Mouse (Mus musculus) heart, postnatal 25 days (tissue): Measurements from ENCODE around the gene Pacsin2. TPM values are rescaled to one million over a fixed set of nuclear protein-coding genes. Genes with fewer than 3 reads are reported as not detected.

Experiments used
- DNase-seq: peaks from one replicate; pipeline ENCODE4 v3.0.0; 2022; ENCODE audit warnings: low spot score
- intact Hi-C: fragments of 180-260 bp; cut with DNase I; formaldehyde crosslinking; loops from one replicate; pipeline ENCODE4 v1.15.1; 2025
- total RNA-seq, 2 experiments: library from RNA; stranded (reverse); gene quantifications; 2 replicates each; pipeline ENCODE4 v1.2.3; 2021

Pacsin2 gene
- total RNA-seq, 2 experiments from 2014 or later = 179 to 215 TPM

DNA sequence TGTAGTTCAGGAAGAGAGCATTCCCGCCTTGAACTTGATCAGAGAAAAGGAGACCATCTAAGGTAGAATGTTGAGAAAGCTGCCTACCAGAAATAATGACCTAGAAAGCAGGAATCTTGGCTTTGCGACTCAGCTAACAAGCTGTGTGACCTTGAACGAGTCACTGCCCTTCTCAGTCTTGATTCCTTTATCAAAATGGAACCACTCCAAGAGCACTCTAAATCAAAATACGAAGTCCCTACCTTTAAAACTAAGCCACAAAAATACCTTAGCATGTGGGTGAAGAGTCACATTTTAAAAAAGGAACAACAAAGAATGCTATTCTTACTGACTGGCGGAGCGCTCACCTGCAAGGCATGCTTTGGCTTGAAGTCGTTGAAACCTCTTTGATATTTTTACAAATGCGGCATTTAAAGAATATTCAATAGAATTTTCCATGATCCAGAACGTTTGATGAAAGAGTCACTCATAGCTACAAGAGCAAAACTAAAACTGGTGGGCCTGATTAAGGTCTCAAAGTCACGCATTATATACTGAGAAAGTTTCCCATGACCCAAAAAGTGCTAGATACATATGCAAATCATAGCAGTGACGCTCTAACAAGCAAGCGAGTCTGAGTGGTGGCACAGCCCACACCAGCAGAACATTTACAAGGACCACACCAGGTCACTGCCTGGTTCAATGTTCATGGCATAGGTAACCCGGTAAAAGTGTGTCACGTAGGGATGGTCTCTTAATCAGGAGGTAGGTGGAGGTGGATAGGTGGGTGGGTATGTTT lies 33.2 kb downstream of the Pacsin2 start:
- intact Hi-C loops = no loop called here
- no peak for DNase-seq

DNA sequence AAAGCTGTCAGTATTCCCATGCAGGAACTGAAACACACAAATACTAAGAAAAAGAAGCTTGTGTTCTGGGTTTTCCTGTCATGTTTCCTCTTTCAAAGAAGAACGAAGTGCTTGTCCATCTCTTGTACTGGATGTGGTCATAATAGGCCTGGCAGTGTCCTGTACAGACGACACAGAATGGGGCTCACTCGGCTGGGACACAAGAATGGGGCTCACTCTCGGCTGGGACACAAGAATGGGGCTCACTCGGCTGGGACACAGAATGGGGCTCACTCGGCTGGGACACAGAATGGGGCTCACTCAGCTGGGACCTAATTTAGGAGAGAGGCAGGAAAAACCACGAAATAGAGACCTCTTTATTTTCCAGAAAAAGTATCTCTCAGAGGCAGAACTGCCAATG lies 34.0 kb downstream of the Pacsin2 start:
- intact Hi-C loops = no loop called here
- no peak for DNase-seq

DNA sequence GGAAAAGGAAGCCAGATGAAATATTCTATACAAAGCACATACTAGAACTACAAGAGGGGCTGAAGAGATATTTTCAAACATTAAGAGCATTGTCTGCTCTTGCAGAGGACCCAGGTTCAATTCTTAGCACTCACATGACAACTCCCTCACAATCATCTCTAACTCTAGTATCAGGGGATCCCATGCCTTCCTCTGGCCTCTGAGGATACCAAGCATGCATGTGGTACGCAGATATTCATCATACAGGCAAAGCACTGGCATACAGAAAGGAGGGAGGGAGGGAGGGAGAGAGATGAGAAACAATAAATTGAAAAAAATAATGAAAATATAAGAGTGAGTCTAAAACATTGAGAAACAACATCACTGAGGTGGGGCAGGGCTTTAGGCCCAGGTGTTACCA lies 35.8 kb downstream of the Pacsin2 start:
- intact Hi-C loops = no loop called here
- no peak for DNase-seq

DNA sequence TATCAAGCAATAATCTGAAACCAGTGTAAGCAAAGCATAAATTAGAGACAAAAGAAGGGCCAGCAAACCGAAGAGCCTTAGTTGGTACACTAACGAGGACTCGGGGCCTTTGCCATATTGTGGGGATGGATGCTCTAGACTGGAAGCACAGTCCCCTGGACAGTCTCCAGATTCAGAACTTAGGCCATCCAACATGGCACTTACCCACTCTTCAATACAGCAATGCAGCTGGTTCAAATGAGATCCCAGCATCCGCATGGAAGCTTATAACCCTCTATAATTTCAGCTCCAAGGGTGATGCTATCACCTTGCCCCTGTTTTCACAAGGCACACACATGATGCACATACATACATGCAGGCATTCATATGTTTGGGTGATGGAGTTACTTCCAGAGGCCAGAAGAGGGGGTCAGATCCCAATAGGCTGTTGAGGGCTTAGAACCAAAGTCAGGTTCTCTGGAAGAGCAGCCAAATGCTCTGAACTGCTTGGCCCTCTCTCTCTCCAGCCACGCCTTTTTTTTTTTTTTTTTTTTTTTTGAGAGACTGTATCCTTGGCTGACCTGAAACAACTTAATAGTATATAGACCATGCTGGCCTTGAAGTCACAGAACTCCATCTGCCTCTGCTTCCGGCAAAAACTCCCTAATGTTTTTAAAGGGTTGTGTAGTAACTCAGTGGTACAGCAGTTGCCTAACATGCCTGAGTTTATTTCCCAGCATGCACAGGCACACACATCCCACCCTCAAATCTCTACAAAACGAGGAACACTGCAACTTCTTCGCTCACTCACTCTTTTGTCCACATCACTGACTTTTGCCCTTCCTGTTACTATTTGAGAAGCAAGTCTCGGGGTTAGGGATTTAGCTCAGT lies 36.9 kb downstream of the Pacsin2 start:
- intact Hi-C loops = no loop called here
- DNase-seq = no peak

DNA sequence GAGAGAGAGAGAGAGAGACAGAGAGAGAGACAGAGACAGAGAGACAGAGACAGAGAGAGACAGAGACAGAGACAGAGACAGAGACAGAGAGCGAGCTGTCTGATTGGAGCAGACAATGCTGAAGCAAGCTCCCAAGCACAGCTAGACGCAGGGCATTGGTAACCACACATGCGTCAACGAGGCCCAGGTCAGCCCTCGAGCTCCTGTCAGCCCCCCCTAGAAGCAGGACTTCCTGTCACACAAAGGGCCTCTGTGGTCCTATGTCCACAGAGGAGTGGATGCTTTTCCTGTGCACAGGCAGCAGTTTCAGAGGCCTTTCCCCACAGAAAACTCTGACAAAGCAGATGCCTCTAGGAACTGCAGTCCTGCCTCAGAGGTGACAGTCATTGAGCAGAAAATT lies 38.6 kb downstream of the Pacsin2 start:
- intact Hi-C loops = no loop called here
- no peak for DNase-seq

DNA sequence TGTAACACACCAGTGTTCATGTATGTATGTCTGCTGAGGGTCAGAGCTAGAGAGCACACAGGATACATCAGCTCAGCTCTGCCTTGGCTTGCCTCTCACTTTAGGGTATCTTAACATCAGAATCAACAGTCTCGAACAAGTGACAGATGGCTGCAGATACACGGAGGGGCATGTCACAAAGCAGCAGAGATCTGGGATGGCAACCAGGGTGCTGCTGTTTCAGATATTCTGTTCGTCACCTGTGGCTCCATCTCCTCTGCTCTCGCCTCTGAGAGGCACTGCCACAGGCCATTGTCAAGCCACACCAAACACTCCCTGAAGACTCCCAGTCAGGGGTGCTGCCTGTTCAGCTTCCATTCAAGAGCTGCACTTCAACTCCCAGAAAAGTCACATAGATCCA lies 39.1 kb downstream of the Pacsin2 start:
- no peak for DNase-seq
- intact Hi-C loops = no loop called here

DNA sequence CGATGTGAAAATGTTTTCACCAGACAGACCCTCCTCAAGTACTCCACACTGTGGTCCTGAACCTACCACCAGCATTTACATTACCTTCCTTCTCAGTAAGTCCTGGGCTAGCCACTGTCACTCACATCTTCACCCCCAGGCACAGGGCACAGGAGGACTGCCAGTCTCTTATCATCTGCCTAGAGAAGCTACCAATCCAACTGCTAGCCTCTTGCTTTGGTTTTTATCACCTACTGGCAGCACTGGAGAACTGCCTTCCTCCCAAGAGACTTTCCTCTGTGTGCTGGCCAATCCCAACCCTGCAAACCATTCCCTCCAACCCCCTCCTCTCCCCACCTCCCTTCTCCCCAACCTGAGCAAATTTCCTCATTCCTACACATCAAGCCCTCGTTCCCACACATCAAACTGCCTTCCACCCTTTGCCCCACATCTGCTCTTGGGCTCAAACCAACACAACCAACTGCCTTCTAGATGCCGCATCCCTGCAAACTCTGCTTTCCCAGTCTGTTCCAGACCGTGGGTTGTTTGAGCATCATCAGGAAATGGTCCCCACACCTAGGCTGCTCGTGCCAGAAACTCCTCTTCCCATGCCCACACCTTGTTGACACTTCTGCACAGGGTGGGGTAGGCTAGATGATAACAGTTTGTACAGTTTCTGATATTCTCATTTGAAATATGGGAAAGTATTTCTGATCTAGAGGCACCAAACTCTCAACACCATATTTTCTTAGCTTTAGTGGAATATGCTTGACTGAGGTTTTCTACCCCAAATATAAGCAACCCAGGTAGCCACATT lies 40.6 kb downstream of the Pacsin2 start:
- no peak for DNase-seq
- intact Hi-C loops = no loop called here

DNA sequence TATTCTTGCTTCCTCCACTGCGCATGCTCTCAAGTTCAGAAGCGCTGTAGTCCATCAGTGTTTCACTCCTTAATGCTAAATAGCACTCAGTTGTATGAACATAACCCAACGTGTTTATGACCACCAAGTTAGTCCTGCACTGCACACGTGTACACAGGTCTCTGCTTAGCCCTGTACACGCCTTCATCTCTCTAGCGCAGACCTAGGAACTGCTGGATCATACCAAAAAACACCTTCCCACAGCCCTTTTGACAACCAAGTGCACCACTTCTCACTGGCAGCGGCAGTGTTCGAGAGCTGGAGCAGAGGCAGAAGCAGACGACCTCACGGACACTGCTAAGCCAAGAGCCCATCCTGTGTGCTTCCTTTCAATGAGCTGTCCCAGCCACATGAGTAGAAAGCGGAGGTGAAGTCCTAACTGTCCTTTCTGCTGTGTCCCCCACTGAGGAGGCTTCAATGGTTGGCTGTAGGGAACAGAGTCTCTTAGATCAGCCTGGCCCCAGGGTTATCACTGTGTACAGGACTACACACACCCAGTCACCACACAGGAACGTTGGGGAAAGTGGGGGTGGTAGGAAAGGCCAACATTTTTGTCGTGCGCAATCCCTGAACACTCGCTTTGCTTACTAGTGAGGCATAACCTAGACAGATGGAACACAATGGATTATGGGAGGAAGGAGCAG lies 42.0 kb downstream of the Pacsin2 start:
- no peak for DNase-seq
- intact Hi-C loops = no loop called here

DNA sequence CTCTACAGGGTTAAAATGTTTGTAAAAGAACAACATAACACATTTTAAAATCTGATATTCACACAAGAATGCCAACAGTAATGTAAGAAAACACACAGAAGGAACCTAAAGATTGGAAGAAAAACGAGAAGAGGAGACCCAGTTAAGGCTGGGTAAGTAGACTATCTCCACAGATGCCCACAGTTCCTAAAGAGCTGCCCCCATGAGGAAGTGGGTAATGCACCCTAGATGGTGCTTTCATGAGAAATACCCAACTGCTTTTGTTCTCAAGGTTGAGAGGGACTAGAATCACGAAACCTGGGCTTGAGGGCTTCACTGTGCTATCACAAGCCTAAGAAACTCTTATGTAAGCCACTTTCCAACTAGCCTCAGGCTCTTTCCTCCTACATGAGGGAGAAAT lies 44.8 kb downstream of the Pacsin2 start:
- intact Hi-C loops = no loop called here
- DNase-seq = no peak

DNA sequence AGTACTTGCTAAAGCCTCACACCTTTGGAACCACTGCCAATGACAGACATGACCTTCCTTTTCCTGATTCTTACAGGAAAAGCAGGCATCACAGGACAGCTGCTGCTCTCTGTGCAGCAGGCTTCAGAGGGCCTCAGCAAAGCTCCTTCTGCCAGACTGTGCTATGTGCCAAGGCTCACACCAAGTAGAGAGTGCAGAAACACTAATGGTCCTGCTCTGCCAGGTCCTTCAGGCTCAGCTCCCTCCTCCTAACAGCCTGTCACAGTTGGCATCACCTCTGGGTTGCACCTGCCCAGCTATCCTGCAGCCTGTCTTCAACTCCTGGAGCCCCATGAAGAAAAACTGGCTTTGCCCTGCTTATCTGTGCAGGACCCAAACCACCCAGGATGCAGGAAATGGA lies 45.7 kb downstream of the Pacsin2 start:
- DNase-seq = no peak
- intact Hi-C loops = no loop called here

DNA sequence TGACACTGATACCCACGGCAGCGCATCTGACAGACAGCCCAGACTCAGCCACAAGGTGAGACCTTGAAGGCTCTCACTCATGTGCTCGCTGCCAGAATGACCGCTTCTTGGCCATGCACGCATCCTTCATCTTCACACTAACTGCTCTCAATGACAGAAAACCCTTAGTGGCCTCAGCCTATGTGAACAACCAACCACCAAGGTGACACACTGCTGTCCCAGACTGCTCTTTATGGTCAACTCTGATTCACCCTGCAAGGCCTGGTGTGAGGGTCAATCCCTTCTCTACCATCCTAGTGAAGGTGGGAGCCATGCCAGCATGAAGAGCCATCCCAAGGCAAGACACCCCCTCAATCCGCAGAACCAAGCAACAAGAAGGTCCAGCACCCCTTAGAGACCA lies 46.5 kb downstream of the Pacsin2 start:
- intact Hi-C loops = no loop called here
- DNase-seq = no peak

DNA sequence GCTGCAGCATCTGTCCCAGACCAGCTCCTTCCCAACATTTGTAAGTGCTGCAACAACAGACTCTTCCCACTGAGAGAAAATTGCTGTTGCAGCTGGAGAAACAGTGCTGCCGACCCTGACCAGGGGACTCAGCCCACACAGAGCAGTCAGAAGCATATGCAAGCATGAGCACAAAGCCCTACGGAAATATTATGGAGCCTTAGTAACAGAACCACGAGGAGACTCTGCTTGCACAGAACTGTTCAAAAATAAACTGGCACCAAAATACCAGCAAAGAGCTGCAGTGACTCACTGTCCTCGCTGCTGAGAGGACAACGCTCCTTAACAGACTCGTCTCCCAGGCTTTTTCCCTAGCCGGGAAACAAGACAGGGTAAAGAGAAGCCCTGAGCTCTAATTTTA lies 47.0 kb downstream of the Pacsin2 start:
- no peak for DNase-seq
- intact Hi-C loops = no loop called here

DNA sequence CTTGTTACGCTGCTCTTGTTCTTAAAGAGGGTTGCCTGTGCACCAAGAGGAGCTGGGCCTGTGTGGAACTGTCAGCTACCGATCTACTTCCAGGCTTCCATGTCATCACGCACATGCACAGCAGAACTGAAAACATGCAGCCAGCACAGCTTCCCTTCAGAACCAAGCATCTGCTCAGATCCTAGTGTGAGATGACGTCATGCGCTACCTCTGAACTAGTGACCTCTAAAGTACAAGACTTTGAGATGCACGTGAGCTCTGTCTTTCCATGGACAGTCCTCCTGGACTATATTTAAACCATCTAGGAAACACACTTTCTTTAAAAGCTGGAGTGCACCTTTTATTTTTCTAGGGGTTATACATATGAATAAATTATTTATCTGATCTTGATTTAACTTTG lies 49.0 kb downstream of the Pacsin2 start:
- DNase-seq = no peak
- intact Hi-C loops = no loop called here

DNA sequence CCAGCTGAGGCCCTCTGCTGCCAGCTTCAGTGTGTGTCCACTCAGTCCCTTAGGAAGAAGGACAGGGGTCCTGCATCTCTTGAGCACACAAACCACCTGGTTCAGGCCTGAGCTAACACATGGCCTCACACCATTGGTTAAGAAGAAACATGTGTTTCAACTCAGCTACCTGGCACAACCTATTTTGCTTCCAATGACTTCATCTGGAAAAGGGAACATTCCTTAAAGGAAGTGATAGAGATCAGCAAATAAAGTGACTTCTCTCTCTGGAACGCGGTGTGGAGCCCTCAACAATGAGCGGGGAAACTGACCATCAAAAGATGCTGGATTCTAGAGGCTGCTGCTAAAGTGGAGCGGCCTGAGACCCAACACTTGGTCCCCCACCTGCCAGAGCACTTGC lies 52.8 kb downstream of the Pacsin2 start:
- intact Hi-C loops = loop anchor here (5.0 kb wide), 1 partner anchor 56 kb away; no protein-coding TSS in a partner anchor
- DNase-seq = no peak

DNA sequence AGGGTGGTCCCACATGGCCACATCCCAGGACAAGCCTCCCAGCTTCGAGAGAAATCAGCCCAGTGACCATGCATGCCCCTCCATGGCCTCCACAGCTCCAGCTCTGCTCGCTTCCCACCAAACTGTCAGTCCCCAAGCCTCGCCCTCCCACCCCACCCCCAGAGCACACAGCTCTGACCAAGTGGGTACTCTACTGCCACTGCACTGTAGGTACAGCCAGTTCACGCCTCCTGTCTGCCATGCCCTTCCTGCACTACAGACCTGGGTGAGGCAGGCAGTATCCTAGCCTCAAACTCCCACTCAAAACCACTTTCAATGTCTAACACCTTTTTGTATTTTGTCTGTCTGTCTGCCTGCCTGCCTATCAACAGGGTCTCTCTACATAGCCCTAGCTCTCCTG lies 53.7 kb downstream of the Pacsin2 start:
- DNase-seq = no peak
- intact Hi-C loops = loop anchor here (5.0 kb wide), 1 partner anchor 57 kb away; no protein-coding TSS in a partner anchor

DNA sequence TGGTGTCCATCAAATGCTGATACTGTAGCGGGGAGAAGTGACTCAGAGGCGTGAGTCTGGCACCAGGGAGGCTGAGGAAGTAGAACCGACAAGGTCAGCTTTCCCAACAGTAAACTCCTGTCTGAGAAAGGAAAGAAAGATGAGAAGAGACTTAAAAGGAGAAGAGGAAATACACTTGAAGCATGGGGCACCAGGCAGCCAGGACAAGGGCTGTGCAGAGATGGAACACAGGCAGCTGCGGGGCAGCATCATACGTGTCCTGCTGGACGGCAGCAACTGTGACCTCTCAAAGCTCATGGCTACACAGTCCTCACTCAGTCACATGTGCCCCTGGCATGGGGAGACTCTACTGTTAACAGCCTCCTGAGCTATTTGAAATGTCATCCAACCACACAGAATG lies 54.1 kb downstream of the Pacsin2 start:
- DNase-seq = no peak
- intact Hi-C loops = loop anchor here (5.0 kb wide), 1 partner anchor 57 kb away; no protein-coding TSS in a partner anchor

DNA sequence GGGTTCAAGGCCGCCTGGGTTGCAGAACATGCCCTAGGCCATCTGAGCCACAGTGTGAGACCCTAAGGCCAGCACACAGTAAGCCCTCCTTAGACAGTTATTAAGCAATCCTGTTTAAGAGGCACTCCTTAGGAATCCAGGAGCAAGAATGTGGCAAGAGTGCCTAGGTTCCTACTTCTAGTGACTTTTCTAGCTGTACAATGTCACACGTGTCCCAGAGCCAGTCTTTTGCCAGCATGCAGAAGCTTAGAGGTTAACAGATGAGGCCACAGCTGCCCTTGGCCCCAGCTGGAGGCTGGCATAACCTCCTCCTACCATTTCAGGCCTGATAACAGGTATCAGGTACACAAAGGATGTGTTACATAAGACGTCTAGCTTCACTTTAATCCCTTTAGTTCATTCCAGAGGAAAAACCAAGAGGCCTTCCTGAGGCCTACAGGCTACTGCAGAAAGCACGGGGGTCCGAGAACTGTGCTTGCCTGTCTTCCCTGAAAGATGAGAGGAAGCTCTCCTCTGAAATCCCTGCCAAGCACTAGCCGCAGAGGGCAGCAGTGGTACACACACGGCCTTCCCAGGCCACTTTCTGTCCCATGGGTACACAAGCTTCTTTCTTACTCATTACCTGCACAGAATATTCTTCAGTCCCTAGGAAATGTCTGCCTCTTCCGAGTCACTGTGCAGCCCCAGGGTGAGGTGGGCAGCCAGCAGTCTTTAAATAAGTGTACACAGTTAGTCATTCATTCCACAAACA lies 55.5 kb downstream of the Pacsin2 start:
- DNase-seq = no peak
- intact Hi-C loops = no loop called here

DNA sequence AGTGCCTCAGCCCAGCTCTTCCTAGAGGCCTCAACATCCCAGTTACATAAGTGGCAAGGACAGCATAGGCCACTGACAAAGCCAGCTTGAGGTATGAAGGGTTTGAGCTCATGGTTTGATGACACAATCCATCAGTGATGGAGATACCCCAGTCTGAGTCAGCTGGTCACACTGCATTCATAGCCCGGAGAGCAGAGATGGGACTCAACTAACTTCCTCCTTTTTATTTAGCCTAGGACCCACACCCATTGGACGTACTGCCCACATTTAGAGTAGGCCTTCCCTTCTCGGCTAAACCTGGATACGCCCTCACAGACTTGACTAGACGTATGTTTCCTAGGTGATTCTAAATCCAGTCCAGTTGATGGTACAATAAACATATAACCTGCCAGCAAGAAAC lies 56.2 kb downstream of the Pacsin2 start:
- no peak for DNase-seq
- intact Hi-C loops = no loop called here

DNA sequence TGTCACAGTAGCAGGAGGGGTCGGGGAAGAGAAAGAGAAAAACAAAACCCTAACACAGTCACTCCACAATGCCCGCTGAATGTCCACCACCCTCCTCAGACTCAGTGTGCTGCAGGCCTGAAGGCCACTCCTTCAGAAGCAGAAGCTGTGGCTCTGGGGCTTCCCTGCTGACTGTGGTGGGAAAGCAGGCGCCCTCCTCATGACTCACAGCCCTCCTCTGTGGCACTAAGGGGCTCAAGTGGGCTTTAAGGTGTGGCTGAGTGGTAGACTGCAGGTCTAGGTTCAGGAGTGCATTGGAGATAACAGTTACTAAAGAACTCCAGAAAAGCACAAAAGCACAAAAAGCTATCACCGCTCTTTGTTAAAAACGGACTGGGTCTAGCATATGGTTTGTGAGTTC lies 56.9 kb downstream of the Pacsin2 start:
- intact Hi-C loops = no loop called here
- no peak for DNase-seq
